Mouse (Mus musculus): ENCODE results near the gene Col4a1. TPM values are rescaled to one million over a fixed set of nuclear protein-coding genes. Genes with fewer than 3 reads are reported as not detected.

The Col4a1 gene
- polyA plus RNA-seq, 1 experiment from 2014 or later = 123 TPM

DNA sequence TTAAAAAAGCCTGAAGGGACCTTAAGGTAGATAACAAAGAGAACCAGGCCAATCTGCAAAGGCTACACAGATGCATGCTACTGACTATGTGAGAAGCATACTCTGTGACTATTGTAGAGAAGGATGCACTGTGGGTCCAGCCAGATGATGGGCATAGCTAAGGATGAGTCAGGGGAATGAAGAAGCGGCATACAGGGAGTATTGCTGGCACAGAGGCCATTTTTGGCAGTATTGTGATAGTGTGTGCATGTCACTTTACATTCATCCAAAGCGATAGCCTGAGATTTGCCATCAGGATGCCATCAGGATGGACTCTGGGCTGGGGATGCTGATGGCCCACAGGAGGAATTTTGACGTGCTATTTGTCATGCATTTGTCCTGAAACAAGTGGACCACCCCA lies 25.5 kb downstream of the Col4a1 start:
- DNase-seq (ENCODE audit: low spot score) = no peak

GRCm38 (mm10) chr8:11285437-11285836 lies 27.2 kb downstream of the Col4a1 start:
- no peak for DNase-seq (ENCODE audit: low spot score)

More for the DNA sequence above, 25.5 kb downstream of the Col4a1 start:
- 59% methylated on average over 3 of the region's 3 CpGs for WGBS
- Histone ChIP-seq H3K27ac (no peak overlapping the region), H3K9me3 (no peaks in the 10 kb centered on the region), H3K4me3 (no peak overlapping the region), H3K27me3 (ENCODE audit: insufficient read depth, poor library complexity, severe bottlenecking) (0 out of 2 replicates have a peak, but pooled peaks cover 2% of the 10 kb centered on the region), H3K36me3 (no peaks in the 10 kb centered on the region), H3K4me1 (replicated peaks) (peaks cover 66% of the 10 kb centered on the region)

DNA sequence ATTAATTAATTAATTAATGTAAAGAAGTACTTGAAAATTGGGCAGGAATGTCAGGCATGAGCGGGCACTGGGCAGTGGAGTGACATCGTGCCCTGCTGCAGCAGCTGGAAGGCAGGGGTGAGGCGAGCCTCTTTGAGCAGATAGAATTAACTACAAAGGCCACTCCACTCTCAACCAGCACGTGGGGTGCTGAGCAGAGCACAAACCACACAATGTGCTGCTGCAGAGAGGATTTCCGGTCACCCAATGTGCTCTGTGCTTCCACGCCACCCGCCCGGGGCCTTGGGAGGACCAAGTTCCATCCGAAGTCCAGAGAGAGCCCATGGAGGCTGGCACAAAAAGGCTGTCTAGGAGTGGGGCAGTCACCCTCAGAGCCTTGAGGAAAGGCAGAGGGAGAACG lies 29.4 kb downstream of the Col4a1 start:
- Histone ChIP-seq H3K27me3 (ENCODE audit: insufficient read depth, poor library complexity, severe bottlenecking) (0 out of 2 replicates have a peak, but pooled peaks cover 2% of the 10 kb centered on the region), H3K4me3 (no peak overlapping the region), H3K27ac (peak overlapping the region; percentile 75), H3K9me3 (no peaks in the 10 kb centered on the region), H3K36me3 (no peaks in the 10 kb centered on the region), H3K4me1 (replicated peaks) (peaks cover 70% of the 10 kb centered on the region)
- DNase-seq (ENCODE audit: low spot score) = peak; percentile 25
- WGBS = 52% methylated on average over 10 of the region's 10 CpGs

More at GRCm38 (mm10) chr8:11285437-11285836, 27.2 kb downstream of the Col4a1 start:
- Histone ChIP-seq H3K27ac (no peak overlapping the region), H3K27me3 (ENCODE audit: insufficient read depth, poor library complexity, severe bottlenecking) (0 out of 2 replicates have a peak, but pooled peaks cover 2% of the 10 kb centered on the region), H3K36me3 (no peaks in the 10 kb centered on the region), H3K4me1 (replicated peaks) (peaks cover 67% of the 10 kb centered on the region), H3K4me3 (no peak overlapping the region), H3K9me3 (no peaks in the 10 kb centered on the region)
- 70% methylated on average over 4 of the region's 4 CpGs for WGBS

- Histone ChIP-seq H3K4me3 (no peak overlapping the region), H3K27me3 (ENCODE audit: insufficient read depth, poor library complexity, severe bottlenecking) (0 out of 2 replicates have a peak, but pooled peaks cover 2% of the 10 kb centered on the region), H3K36me3 (no peaks in the 10 kb centered on the region), H3K27ac (no peak overlapping the region), H3K4me1 (replicated peaks) (peaks cover 71% of the 10 kb centered on the region), H3K9me3 (no peaks in the 10 kb centered on the region)
- WGBS = 82% methylated on average over 7 of the region's 7 CpGs
- DNase-seq (ENCODE audit: low spot score) = no peak
These were observed 29.9 kb downstream of the Col4a1 start for GRCm38 (mm10) chr8:11282696-11283095.

GRCm38 (mm10) chr8:11282139-11282538 lies 30.5 kb downstream of the Col4a1 start:
- H3K27me3 ChIP-seq (ENCODE audit: insufficient read depth, poor library complexity, severe bottlenecking) = 0 out of 2 replicates have a peak, but pooled peaks cover 2% of the 10 kb centered on the region
- no peak overlapping the region for H3K4me3 ChIP-seq
- no peak for DNase-seq (ENCODE audit: low spot score)
- H3K36me3 ChIP-seq = no peaks in the 10 kb centered on the region
- peaks cover 67% of the 10 kb centered on the region for H3K4me1 ChIP-seq (replicated peaks)
- WGBS = 78% methylated on average over 10 of the region's 10 CpGs
- H3K9me3 ChIP-seq = no peaks in the 10 kb centered on the region
- H3K27ac ChIP-seq = no peak overlapping the region

GRCm38 (mm10) chr8:11280721-11281268 lies 31.8 kb downstream of the Col4a1 start:
- peaks cover 64% of the 10 kb centered on the region for H3K4me1 ChIP-seq (replicated peaks)
- WGBS = 66% methylated on average over 10 of the region's 10 CpGs

DNA sequence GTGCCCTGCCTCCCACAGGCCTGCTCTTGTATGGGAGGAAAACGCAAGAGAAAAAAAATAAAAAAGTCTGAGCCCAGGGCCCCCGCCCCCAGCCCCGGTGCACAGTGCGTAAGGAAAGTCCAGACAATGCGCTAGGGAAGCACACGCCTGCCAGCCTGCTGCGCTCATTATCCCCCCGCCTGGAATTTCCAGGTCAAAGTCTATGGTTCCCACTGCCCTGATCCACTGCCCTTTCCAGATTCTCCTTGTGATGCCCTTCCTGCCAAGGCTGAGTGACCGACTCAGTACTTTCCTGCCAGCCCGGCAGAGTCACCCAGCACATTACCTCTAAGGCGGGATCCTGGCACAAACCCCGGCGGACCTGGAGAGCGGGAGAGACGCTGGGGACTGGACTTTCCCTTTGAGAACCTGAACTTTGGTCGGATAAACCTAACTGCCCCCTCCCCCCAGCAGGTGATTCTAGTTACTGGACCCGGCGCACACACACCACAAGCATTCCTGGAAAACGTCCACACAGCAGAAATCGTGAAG lies 33.3 kb downstream of the Col4a1 start:
- Histone ChIP-seq H3K27ac (peak overlapping the region; percentile 66), H3K4me3 (peak overlapping the region; percentile 9; the same call in 1 of the 2 replicates), H3K4me1 (replicated peaks) (peaks cover 71% of the 10 kb centered on the region), H3K36me3 (no peaks in the 10 kb centered on the region), H3K27me3 (ENCODE audit: insufficient read depth, poor library complexity, severe bottlenecking) (0 out of 2 replicates have a peak, but pooled peaks cover 2% of the 10 kb centered on the region), H3K9me3 (no peaks in the 10 kb centered on the region)
- DNase-seq (ENCODE audit: low spot score) = peak; percentile 38
- 63% methylated on average over 20 of the region's 20 CpGs for WGBS

More at GRCm38 (mm10) chr8:11280721-11281268, 31.8 kb downstream of the Col4a1 start:
- no peak overlapping the region for H3K4me3 ChIP-seq
- DNase-seq (ENCODE audit: low spot score) = no peak
- 0 out of 2 replicates have a peak, but pooled peaks cover 2% of the 10 kb centered on the region for H3K27me3 ChIP-seq (ENCODE audit: insufficient read depth, poor library complexity, severe bottlenecking)
- H3K9me3 ChIP-seq = no peaks in the 10 kb centered on the region
- H3K36me3 ChIP-seq = no peaks in the 10 kb centered on the region
- no peak overlapping the region for H3K27ac ChIP-seq

DNA sequence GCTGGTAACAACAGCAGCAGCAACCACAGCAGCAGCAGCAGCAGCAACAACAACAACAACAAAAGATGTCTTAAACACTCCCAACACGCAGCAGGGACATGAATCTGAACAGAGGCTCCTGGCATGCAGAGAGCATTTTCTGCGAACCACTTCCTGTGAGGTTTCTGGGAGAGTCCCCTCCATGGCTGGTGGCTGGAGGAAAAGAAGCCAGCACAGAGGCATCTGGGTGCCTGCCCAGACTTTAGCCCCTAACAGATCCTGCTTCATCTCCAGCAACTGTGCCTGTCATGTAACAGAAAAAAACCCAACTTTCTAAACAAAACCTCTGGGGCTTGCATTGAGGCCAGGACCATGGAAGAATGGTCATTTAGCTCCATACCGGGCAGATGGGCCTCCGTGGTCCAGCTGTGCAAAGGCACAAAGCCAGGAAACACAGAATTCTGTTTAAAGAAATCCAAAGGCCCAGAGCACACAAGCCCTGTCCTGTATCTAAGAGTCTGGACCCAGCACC lies 34.5 kb downstream of the Col4a1 start:
- Histone ChIP-seq H3K4me3 (no peak overlapping the region), H3K36me3 (no peaks in the 10 kb centered on the region), H3K9me3 (no peaks in the 10 kb centered on the region), H3K27ac (peak overlapping the region; percentile 66), H3K4me1 (replicated peaks) (peaks cover 60% of the 10 kb centered on the region), H3K27me3 (ENCODE audit: insufficient read depth, poor library complexity, severe bottlenecking) (no peaks in the 10 kb centered on the region)
- no peak for DNase-seq (ENCODE audit: low spot score)
- WGBS = 71% methylated on average over 4 of the region's 4 CpGs

- H3K4me3 ChIP-seq = no peak overlapping the region
- peaks cover 55% of the 10 kb centered on the region for H3K4me1 ChIP-seq (replicated peaks)
- 77% methylated on average over 3 of the region's 3 CpGs for WGBS
- peak overlapping the region; percentile 66; the same call in 1 of the 2 replicates for H3K27ac ChIP-seq
- no peak for DNase-seq (ENCODE audit: low spot score)
- H3K27me3 ChIP-seq (ENCODE audit: insufficient read depth, poor library complexity, severe bottlenecking) = no peaks in the 10 kb centered on the region
- H3K36me3 ChIP-seq = no peaks in the 10 kb centered on the region
- H3K9me3 ChIP-seq = no peaks in the 10 kb centered on the region
These were observed 35.0 kb downstream of the Col4a1 start for GRCm38 (mm10) chr8:11277602-11278051.

- 84% methylated on average over 6 of the region's 6 CpGs for WGBS
- Histone ChIP-seq H3K36me3 (no peaks in the 10 kb centered on the region), H3K4me3 (no peak overlapping the region), H3K9me3 (no peaks in the 10 kb centered on the region), H3K27ac (no peak overlapping the region), H3K27me3 (ENCODE audit: insufficient read depth, poor library complexity, severe bottlenecking) (no peaks in the 10 kb centered on the region), H3K4me1 (replicated peaks) (peaks cover 45% of the 10 kb centered on the region)
- DNase-seq (ENCODE audit: low spot score) = no peak
These were observed 36.3 kb downstream of the Col4a1 start for GRCm38 (mm10) chr8:11276286-11276685.

DNA sequence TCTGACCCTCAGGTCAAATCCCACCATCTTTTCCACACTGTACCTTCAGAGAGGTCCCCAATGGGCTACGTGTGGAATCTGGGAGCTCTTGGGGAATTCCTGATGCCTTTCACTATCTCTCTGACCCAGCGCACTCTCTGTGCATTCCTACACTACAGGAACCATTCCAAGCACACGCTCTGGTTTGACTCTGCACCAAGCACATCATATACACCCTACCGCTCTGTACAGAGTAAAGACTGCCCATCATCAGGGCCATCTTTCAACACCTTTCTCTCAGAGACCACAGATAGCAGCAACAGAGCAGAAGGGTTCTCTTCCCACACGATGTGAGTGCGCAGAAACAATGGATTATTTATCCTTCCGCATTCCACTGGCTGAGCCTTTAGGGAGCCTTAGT lies 38.2 kb downstream of the Col4a1 start:
- 76% methylated on average over 7 of the region's 7 CpGs for WGBS
- Histone ChIP-seq H3K4me3 (no peak overlapping the region), H3K9me3 (no peaks in the 10 kb centered on the region), H3K27ac (no peak overlapping the region), H3K4me1 (replicated peaks) (peaks cover 30% of the 10 kb centered on the region), H3K36me3 (no peaks in the 10 kb centered on the region), H3K27me3 (ENCODE audit: insufficient read depth, poor library complexity, severe bottlenecking) (no peaks in the 10 kb centered on the region)
- no peak for DNase-seq (ENCODE audit: low spot score)

- H3K27ac ChIP-seq = no peak overlapping the region
- 89% methylated on average over 15 of the region's 15 CpGs for WGBS
- no peak overlapping the region for H3K4me3 ChIP-seq
- no peaks in the 10 kb centered on the region for H3K36me3 ChIP-seq
- no peaks in the 10 kb centered on the region for H3K27me3 ChIP-seq (ENCODE audit: insufficient read depth, poor library complexity, severe bottlenecking)
- DNase-seq (ENCODE audit: low spot score) = no peak
- no peaks in the 10 kb centered on the region for H3K9me3 ChIP-seq
- H3K4me1 ChIP-seq (replicated peaks) = peaks cover 22% of the 10 kb centered on the region
These were observed 39.0 kb downstream of the Col4a1 start for GRCm38 (mm10) chr8:11273506-11274158.

DNA sequence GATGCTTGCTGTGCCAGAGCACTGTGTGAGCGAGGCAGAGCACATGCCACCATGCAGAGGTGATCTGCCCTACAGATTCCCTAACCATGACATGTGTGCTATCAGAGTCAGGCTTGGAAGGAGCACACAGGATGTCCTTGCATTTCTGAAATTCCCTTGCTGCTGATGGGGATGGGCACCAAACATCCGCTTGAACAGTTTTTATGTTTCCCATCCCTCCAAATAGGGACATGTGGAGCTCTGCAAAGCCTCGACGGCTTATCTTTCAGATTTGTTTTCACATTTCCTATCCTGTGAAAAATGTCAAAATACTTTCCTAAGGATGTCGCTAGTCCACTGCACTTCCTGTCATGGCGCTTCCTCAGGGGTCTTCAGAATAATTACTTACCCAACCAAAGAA lies 40.4 kb downstream of the Col4a1 start:
- no peaks in the 10 kb centered on the region for H3K9me3 ChIP-seq
- 92% methylated on average over 6 of the region's 6 CpGs for WGBS
- no peaks in the 10 kb centered on the region for H3K27me3 ChIP-seq (ENCODE audit: insufficient read depth, poor library complexity, severe bottlenecking)
- no peaks in the 10 kb centered on the region for H3K36me3 ChIP-seq
- no peak for DNase-seq (ENCODE audit: low spot score)
- H3K27ac ChIP-seq = no peak overlapping the region
- H3K4me1 ChIP-seq (replicated peaks) = peaks cover 12% of the 10 kb centered on the region
- no peak overlapping the region for H3K4me3 ChIP-seq
